Mouse (Mus musculus) brain, embryonic 14.5 days (tissue): ENCODE data around the gene Hsd3b1.

Experiments
- CTCF ChIP-seq: fragments of 200-500 bp; IDR thresholded peaks from 2 replicates; pipeline ENCODE4 v1.5.1; 2012; ENCODE audit warnings: inconsistent platforms, mild to moderate bottlenecking, moderate library complexity, borderline replicate concordance; ENCODE audit not compliant: insufficient read depth, insufficient read length; ENCODE audit errors: extremely low read depth
- POLR2A ChIP-seq: fragments of 200-500 bp; IDR thresholded peaks from 2 replicates; pipeline ENCODE4 v1.6.1; 2012; ENCODE audit warnings: mild to moderate bottlenecking, inconsistent platforms, borderline replicate concordance; ENCODE audit not compliant: poor library complexity, insufficient read depth, insufficient read length, severe bottlenecking; ENCODE audit errors: extremely low read depth

- TF ChIP-seq POLR2A = no peak
- no peak for TF ChIP-seq CTCF
Measured at GRCm38 (mm10) chr3:98856892-98857291, 2.7 kb downstream of the Hsd3b1 start.
